Mouse (Mus musculus) megakaryocyte progenitor cell, adult 5-6 weeks (primary cell): ENCODE measurements around the gene Comtd1. TPM values are rescaled to one million over a fixed set of nuclear protein-coding genes. Genes with fewer than 3 reads are reported as not detected.
A peak's percentile ranks its signal among the peaks of the same experiment; 100 is the strongest.

Source experiments
- ATAC-seq: replicated peaks from 2 replicates; pipeline ENCODE4 v1.8.0; 2016; ENCODE audit warnings: mild to moderate bottlenecking, moderate TSS enrichment, inconsistent platforms; ENCODE audit not compliant: poor library complexity
- total RNA-seq, 2 experiments: library from RNA; stranded (forward) in 1 of 2; stranded (reverse) in 1 of 2; fragments of 157-497, 149-512 nt in 1 of 2; fragments of 200-1000 nt in 1 of 2; gene quantifications; 2 replicates each; pipeline versions ENCODE4 v1.2.3 to v1.2.4; 2015 to 2017

The Comtd1 gene
- total RNA-seq, 2 experiments from 2014 or later = 30.2 to 50.8 TPM

GRCm38 (mm10) chr14:21806631-21807160 lies 42.1 kb downstream of the Comtd1 start:
- peak; percentile 60 for ATAC-seq

- no peak for ATAC-seq
Measured at GRCm38 (mm10) chr14:21806203-21806602, 42.6 kb downstream of the Comtd1 start.

- ATAC-seq = no peak
Measured at GRCm38 (mm10) chr14:21802543-21803206, 46.1 kb downstream of the Comtd1 start.

- ATAC-seq = no peak
Measured at GRCm38 (mm10) chr14:21801624-21802023, 47.2 kb downstream of the Comtd1 start.

GRCm38 (mm10) chr14:21800641-21801040 lies 48.1 kb downstream of the Comtd1 start:
- no peak for ATAC-seq

Other genes with a start within 250 kb of the Comtd1 start
- not detected in 2 replicates for gene Dupd1, start 134.4 kb downstream of the Comtd1 start, total RNA-seq (2015)
- gene Dupd1, start 134.4 kb downstream of the Comtd1 start, total RNA-seq (2017) = not detected in 2 replicates
- 6.2 and 10.3 TPM in 2 replicates for gene Samd8, start 98.4 kb downstream of the Comtd1 start, total RNA-seq (2015)
- 4.4 and 8.7 TPM in 2 replicates for gene Samd8, start 98.4 kb downstream of the Comtd1 start, total RNA-seq (2017)
- gene Dusp13, start 97.8 kb downstream of the Comtd1 start, total RNA-seq (2015) = not detected in 2 replicates
- not detected in 2 replicates for gene Dusp13, start 97.8 kb downstream of the Comtd1 start, total RNA-seq (2017)
- 468 and 477 TPM in 2 replicates for gene Vdac2, start 23.7 kb downstream of the Comtd1 start, total RNA-seq (2015)
- gene Vdac2, start 23.7 kb downstream of the Comtd1 start, total RNA-seq (2017) = 395 and 402 TPM in 2 replicates
- 0.30 and 0.44 TPM in 2 replicates for gene Zfp503, start 140.6 kb upstream of the Comtd1 start, total RNA-seq (2015)
- gene Zfp503, start 140.6 kb upstream of the Comtd1 start, total RNA-seq (2017) = 0.03 and 0.12 TPM in 2 replicates
- 25.9 and 27.0 TPM in 2 replicates for gene Lrmda, start 170.7 kb upstream of the Comtd1 start, total RNA-seq (2015)
- gene Lrmda, start 170.7 kb upstream of the Comtd1 start, total RNA-seq (2017) = 14.6 and 20.9 TPM in 2 replicates